Mouse (Mus musculus): Measurements from ENCODE around the gene Ing1. TPM values are rescaled to one million over a fixed set of nuclear protein-coding genes. Genes with fewer than 3 reads are reported as not detected.

The Ing1 gene
- polyA plus RNA-seq, 1 experiment: 42.2 TPM

DNA sequence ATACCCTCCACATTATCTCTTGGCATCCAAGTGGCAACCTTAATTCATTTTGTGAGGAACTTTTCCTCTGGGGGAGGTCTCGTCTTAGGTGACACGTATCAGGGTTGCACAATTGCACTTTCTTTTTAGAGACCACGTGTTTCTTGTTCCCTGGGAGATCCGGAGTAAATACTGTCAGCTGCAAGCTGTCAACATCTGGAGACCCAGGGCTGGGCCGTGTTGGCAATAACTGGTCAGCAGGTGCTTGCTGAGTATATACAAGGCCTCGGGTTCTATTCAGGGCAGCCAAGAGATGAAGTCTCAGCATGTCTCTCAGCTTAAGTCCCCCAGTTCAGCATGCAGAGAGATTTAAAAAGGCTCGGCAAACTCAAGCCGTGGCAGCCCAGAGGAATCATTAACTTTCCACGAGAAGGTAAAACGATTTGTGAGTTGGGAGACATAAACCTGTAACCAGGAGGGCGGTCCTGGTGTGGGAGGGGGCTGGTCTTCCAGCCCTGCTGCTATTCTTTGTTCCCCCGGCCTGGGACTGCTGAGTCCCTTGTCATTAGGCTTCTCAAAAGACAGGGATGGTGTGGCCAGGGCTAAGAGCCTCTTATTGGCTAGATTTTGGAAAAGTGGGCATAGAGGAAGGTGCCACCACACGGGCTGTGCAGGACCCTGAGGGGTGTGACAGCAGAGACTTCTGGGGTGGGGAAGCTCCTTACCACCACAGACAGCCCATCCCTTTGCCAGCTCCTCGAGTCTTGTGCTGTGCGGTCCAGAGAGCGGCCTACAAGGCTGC is 20.4 kb downstream of the Ing1 start:
- TF ChIP-seq POLR2A (IDR thresholded peaks at IDR 0.05; ENCODE audit: borderline replicate concordance, insufficient read depth, low read length) (no peak), CTCF (IDR thresholded peaks at IDR 0.05; ENCODE audit: borderline replicate concordance, insufficient read depth, low read depth, low read length) (no peak)
- no peak for DNase-seq
- no peaks in the 10 kb centered on the region for H3K27me3 ChIP-seq (ENCODE audit: control insufficient read depth, insufficient read depth, low read length)
- H3K27ac ChIP-seq (ENCODE audit: insufficient read depth, low read length): no peak overlapping the region
- no peaks in the 10 kb centered on the region for H3K4me1 ChIP-seq (ENCODE audit: control insufficient read depth, insufficient read depth, low read length)
- 61% methylated on average over 16 of the region's 16 CpGs for WGBS
- no peak overlapping the region for H3K4me3 ChIP-seq (replicated peaks; ENCODE audit: insufficient read depth, low read depth, low read length)

DNA sequence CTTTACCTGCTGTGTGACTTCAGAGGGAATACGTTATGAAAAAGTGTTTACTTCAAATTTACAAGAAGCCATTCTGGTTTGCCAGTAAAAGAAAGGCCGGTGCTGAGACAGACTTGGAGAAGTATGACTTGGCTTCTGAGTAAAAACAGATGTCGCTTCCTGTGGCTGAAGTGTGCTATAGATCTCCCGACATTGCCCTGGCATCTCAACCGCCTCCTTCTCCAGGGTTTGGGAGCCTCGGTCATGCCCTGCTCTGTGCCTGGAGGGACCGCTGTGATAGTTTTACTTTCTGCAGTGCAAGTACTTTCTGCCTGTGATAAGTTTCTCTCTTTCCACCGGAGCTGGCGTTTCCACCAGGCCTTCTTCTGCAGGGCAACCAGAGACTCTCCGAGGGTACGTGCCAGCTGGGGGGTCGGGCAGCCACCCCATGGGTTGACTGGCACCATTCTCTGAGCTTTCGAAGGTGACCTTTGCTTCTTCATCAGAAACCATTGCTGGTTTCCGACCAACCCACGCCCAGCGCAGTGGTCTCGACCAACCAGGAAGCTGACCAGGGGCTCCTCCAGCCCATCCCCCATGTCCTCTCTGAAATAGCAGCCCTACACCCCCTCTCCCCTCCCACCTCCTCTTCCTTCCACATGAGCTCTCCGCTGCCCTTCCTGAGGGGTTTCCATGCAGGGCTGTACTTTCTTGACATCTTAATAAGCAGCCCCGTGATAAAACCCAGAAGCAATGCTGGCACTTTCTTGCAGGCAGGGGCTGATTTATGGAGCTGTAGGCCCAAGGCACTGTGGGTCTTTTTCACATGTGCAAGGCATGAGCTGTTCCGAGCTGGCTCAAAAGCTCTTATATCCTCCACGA is 30.4 kb downstream of the Ing1 start:
- DNase-seq: no peak
- H3K4me3 ChIP-seq (replicated peaks; ENCODE audit: insufficient read depth, low read depth, low read length): no peak overlapping the region
- no peak overlapping the region for H3K27ac ChIP-seq (ENCODE audit: insufficient read depth, low read length)
- H3K27me3 ChIP-seq (ENCODE audit: control insufficient read depth, insufficient read depth, low read length): no peaks in the 10 kb centered on the region
- 77% methylated on average over 21 of the region's 21 CpGs for WGBS
- H3K4me1 ChIP-seq (ENCODE audit: control insufficient read depth, insufficient read depth, low read length): no peaks in the 10 kb centered on the region
- TF ChIP-seq CTCF (IDR thresholded peaks at IDR 0.05; ENCODE audit: borderline replicate concordance, insufficient read depth, low read depth, low read length): no peak
- TF ChIP-seq POLR2A (IDR thresholded peaks at IDR 0.05; ENCODE audit: borderline replicate concordance, insufficient read depth, low read length): no peak

DNA sequence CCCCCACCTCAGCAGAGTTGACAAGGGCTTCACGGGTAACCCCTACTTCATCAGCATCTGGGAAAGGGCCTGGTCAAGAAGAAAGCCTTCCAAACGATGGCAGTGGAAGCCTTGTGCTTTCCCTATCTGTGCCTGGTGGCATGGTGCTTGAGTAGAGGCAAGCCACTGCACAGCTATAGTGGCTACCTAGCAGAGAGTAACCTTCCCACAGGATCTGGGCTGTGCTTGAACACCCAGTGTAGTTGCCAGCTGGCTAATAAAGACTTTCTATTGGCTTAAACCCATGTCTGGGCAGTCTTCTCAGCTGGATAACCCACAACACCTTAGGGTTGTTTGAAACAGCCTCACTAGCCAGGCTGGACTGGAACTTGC is 31.0 kb downstream of the Ing1 start:
- DNase-seq: no peak
- WGBS: 73% methylated on average over 2 of the region's 2 CpGs
- TF ChIP-seq POLR2A (IDR thresholded peaks at IDR 0.05; ENCODE audit: borderline replicate concordance, insufficient read depth, low read length) (no peak), CTCF (IDR thresholded peaks at IDR 0.05; ENCODE audit: borderline replicate concordance, insufficient read depth, low read depth, low read length) (no peak)
- Histone ChIP-seq H3K4me1 (ENCODE audit: control insufficient read depth, insufficient read depth, low read length) (no peaks in the 10 kb centered on the region), H3K4me3 (replicated peaks; ENCODE audit: insufficient read depth, low read depth, low read length) (no peak overlapping the region), H3K27ac (ENCODE audit: insufficient read depth, low read length) (no peak overlapping the region), H3K27me3 (ENCODE audit: control insufficient read depth, insufficient read depth, low read length) (no peaks in the 10 kb centered on the region)

DNA sequence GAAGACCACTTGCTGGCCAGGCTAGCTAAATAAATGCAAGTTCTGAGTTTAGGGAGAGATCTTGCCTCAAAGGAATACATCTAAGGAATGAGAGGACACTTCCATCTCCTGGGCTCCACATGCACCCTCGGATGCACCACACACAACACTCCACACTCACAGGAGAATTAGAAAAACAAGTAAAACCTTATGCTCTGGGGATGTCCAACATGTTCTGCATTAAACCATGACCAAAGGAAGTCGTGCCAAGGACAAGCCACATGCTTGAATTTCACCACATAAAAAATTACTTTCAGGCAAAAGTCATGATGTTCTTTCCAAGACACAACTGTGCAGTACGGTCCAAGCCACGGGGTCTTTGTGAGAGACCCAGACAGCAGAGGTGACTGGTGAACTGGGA is 36.5 kb downstream of the Ing1 start:
- no peak for DNase-seq
- H3K27me3 ChIP-seq (ENCODE audit: control insufficient read depth, insufficient read depth, low read length): no peaks in the 10 kb centered on the region
- no peak overlapping the region for H3K27ac ChIP-seq (ENCODE audit: insufficient read depth, low read length)
- 72% methylated on average over 4 of the region's 4 CpGs for WGBS
- TF ChIP-seq POLR2A (IDR thresholded peaks at IDR 0.05; ENCODE audit: borderline replicate concordance, insufficient read depth, low read length): no peak
- no peak for TF ChIP-seq CTCF (IDR thresholded peaks at IDR 0.05; ENCODE audit: borderline replicate concordance, insufficient read depth, low read depth, low read length)
- no peak overlapping the region for H3K4me3 ChIP-seq (replicated peaks; ENCODE audit: insufficient read depth, low read depth, low read length)
- H3K4me1 ChIP-seq (ENCODE audit: control insufficient read depth, insufficient read depth, low read length): no peaks in the 10 kb centered on the region

DNA sequence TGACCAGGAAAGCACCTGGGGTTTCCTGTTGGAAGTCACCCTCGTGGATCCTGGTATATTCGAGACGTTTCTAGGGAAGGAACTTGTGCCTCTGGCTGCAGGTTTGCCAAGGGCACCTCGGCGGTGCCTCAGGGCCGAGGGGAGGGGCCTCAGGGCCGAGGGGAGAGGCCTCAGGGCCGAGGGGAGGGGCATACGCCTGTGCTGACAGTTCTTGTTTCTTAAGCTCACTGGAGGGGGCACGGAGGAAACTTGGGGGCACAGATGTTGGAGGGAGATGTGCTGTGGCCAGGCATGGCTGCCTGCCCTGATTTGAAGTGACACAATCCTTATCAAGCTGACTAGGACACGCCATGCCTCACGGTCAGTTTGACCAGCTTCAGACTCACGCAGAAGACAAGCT is 36.9 kb downstream of the Ing1 start:
- no peaks in the 10 kb centered on the region for H3K4me1 ChIP-seq (ENCODE audit: control insufficient read depth, insufficient read depth, low read length)
- no peak overlapping the region for H3K4me3 ChIP-seq (replicated peaks; ENCODE audit: insufficient read depth, low read depth, low read length)
- TF ChIP-seq CTCF (IDR thresholded peaks at IDR 0.05; ENCODE audit: borderline replicate concordance, insufficient read depth, low read depth, low read length): no peak
- no peak for TF ChIP-seq POLR2A (IDR thresholded peaks at IDR 0.05; ENCODE audit: borderline replicate concordance, insufficient read depth, low read length)
- DNase-seq: no peak
- no peak overlapping the region for H3K27ac ChIP-seq (ENCODE audit: insufficient read depth, low read length)
- 34% methylated on average over 13 of the region's 13 CpGs for WGBS
- H3K27me3 ChIP-seq (ENCODE audit: control insufficient read depth, insufficient read depth, low read length): no peaks in the 10 kb centered on the region

DNA sequence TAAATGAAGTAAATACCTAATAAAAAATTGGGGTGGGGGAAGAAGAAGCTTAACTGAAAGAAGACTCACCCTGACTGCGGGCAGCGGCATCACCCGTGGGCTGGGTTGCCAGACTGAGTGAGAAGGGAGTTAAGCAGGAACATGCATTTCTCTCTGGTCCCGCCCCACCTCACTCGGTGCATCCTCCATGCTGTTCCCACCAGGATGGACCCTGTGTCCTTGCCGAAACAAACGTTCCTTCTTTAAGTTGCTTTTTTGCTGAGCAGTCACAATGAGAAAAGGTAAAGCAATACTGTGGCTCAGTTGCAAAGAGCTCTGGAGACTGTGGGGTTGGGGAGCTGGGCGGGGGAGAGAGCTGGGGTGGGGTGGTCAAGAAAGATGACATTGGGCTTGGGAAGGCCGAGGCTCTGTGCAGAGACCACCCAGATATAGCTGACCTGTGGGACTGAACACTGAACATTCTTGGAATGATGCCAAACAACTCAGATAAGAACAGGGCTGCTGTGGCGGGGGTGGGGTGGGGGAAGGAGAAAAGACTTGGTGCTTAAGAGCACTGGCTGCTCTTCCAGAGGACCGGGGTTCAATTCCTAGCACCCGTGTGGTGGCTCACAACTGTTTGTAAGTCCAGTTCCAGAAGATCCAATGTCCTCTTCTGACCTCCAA is 38.0 kb downstream of the Ing1 start:
- TF ChIP-seq POLR2A (IDR thresholded peaks at IDR 0.05; ENCODE audit: borderline replicate concordance, insufficient read depth, low read length) (no peak), CTCF (IDR thresholded peaks at IDR 0.05; ENCODE audit: borderline replicate concordance, insufficient read depth, low read depth, low read length) (no peak)
- Histone ChIP-seq H3K27me3 (ENCODE audit: control insufficient read depth, insufficient read depth, low read length) (no peaks in the 10 kb centered on the region), H3K4me1 (ENCODE audit: control insufficient read depth, insufficient read depth, low read length) (no peaks in the 10 kb centered on the region), H3K27ac (ENCODE audit: insufficient read depth, low read length) (no peak overlapping the region), H3K4me3 (replicated peaks; ENCODE audit: insufficient read depth, low read depth, low read length) (no peak overlapping the region)
- WGBS: 75% methylated on average over 12 of the region's 12 CpGs
- DNase-seq: no peak

DNA sequence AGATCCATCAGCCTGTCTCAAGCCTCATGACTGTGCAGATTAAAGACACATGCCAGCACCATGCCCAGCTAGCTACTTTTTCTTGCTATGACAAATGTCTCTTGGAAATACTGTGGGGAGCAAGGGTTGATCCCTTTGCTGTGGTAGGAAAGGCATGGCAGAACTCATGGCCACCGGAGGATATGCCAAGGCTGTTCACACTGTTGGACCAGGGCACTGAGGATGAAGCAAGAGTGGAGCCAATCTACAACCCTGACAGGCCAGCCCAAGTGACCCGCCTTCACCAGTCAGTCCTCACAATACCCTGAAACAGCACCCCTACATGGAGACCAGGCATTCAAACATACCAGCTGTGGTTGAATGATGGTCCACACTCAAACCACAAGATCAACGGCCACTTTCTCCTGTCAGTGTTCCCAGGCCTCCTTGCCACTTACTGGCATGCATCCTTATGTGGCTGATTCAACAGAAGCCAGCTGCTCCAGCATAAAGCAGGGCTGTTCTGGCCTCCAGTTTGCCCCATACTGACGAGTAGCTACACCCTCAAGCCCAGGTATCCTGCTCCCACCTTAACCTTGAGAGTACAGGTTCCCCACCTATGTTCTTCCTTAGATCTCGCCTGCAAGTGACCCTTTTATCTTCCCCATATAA is 45.1 kb downstream of the Ing1 start:
- no peak for TF ChIP-seq POLR2A (IDR thresholded peaks at IDR 0.05; ENCODE audit: borderline replicate concordance, insufficient read depth, low read length)
- TF ChIP-seq CTCF (IDR thresholded peaks at IDR 0.05; ENCODE audit: borderline replicate concordance, insufficient read depth, low read depth, low read length): no peak
- Histone ChIP-seq H3K4me1 (ENCODE audit: control insufficient read depth, insufficient read depth, low read length) (no peaks in the 10 kb centered on the region), H3K27ac (ENCODE audit: insufficient read depth, low read length) (no peak overlapping the region), H3K4me3 (replicated peaks; ENCODE audit: insufficient read depth, low read depth, low read length) (no peak overlapping the region), H3K27me3 (ENCODE audit: control insufficient read depth, insufficient read depth, low read length) (no peaks in the 10 kb centered on the region)
- WGBS: 83% methylated on average over 5 of the region's 5 CpGs
- no peak for DNase-seq
